Mouse (Mus musculus) CH12.LX (cell line): Measurements from ENCODE around the gene Slc2a10. TPM values are rescaled to one million over a fixed set of nuclear protein-coding genes. Genes with fewer than 3 reads are reported as not detected.

Experiments
- DNase-seq: peaks from one replicate; pipeline ENCODE4 v3.0.0-alpha.2; 2013; ENCODE audit errors: extremely low read depth
- H3K27ac ChIP-seq: 2 replicates; pipeline ENCODE4 v1.5.1; 2012; ENCODE audit warnings: low read depth, mild to moderate bottlenecking, control low read depth, moderate library complexity; ENCODE audit not compliant: insufficient read depth
- H3K27me3 ChIP-seq: replicated peaks from 2 replicates; pipeline ENCODE3; 2012; ENCODE audit warnings: inconsistent platforms
- H3K36me3 ChIP-seq, 2 experiments: replicated peaks in 1 of 2; 2 replicates each; pipeline versions ENCODE3 to v1.6.1; 2012; ENCODE audit warnings: inconsistent platforms in 1 of 2, low read length in 1 of 2, mild to moderate bottlenecking in 1 of 2, mixed read lengths in 1 of 2, moderate library complexity in 1 of 2; ENCODE audit not compliant: control insufficient read depth in 1 of 2, insufficient read depth in 1 of 2
- H3K4me1 ChIP-seq, 2 experiments: 2 replicates each; pipeline ENCODE4 v1.6.1; 2012; ENCODE audit warnings: inconsistent platforms in 1 of 2, moderate library complexity in 1 of 2; ENCODE audit not compliant: insufficient read depth in 2 of 2, control insufficient read depth in 1 of 2
- H3K4me2 ChIP-seq: 2 replicates; pipeline ENCODE4 v1.6.1; 2012; ENCODE audit warnings: low read depth, mild to moderate bottlenecking, control low read depth; ENCODE audit not compliant: poor library complexity, insufficient read depth, severe bottlenecking
- H3K4me3 ChIP-seq, 3 experiments: fragments of 150-350 bp in 1 of 3; sonication (generic) in 1 of 3; replicated peaks in 1 of 3; 2 replicates each; pipeline versions ENCODE3 to v1.5.1; 2011 to 2012; ENCODE audit warnings: low read depth in 2 of 3, low read length in 2 of 3, mild to moderate bottlenecking in 2 of 3, moderate library complexity in 2 of 3, control low read depth in 1 of 3, improper control_type of control experiment in 1 of 3, inconsistent platforms in 1 of 3, mixed read lengths in 1 of 3; ENCODE audit not compliant: poor library complexity in 1 of 3
- H3K79me2 ChIP-seq: replicated peaks from 2 replicates; pipeline ENCODE4 v1.6.1; 2012; ENCODE audit warnings: mild to moderate bottlenecking, moderate library complexity; ENCODE audit not compliant: control insufficient read depth, poor library complexity, insufficient read depth, severe bottlenecking; ENCODE audit errors: extremely low read depth
- H3K9ac ChIP-seq: 2 replicates; pipeline ENCODE4 v1.6.1; 2012; ENCODE audit warnings: low read depth, mild to moderate bottlenecking, control low read depth, moderate library complexity; ENCODE audit not compliant: insufficient read depth
- H3K9me3 ChIP-seq: replicated peaks from 2 replicates; pipeline ENCODE3; 2012; ENCODE audit warnings: low read length, inconsistent platforms, mixed read lengths
- CHD2 ChIP-seq: IDR thresholded peaks from 2 replicates; pipeline ENCODE4 v1.6.1; 2011; ENCODE audit warnings: low read length, improper control_type of control experiment
- ELF1 ChIP-seq: IDR thresholded peaks from 2 replicates; pipeline ENCODE4 v1.6.1; 2014; ENCODE audit warnings: low read depth, mild to moderate bottlenecking, inconsistent platforms, low read length, improper control_type of control experiment
- EP300 ChIP-seq: IDR thresholded peaks from 2 replicates; pipeline ENCODE4 v1.6.1; 2011; ENCODE audit warnings: low read length, improper control_type of control experiment
- JUND ChIP-seq: conservative IDR thresholded peaks from 2 replicates; pipeline ENCODE4 v1.6.1; 2011; ENCODE audit warnings: low read depth, low read length, improper control_type of control experiment
- KAT2A ChIP-seq: IDR thresholded peaks from 2 replicates; pipeline ENCODE4 v1.6.1; 2012; ENCODE audit warnings: low read length, improper control_type of control experiment, inconsistent platforms; ENCODE audit not compliant: insufficient replicate concordance
- MAFK ChIP-seq: IDR thresholded peaks from 2 replicates; pipeline ENCODE4 v1.6.1; 2011; ENCODE audit warnings: low read length, improper control_type of control experiment; ENCODE audit not compliant: insufficient replicate concordance
- MAX ChIP-seq: IDR thresholded peaks from 2 replicates; pipeline ENCODE4 v1.6.1; 2011; ENCODE audit warnings: low read length, improper control_type of control experiment
- MEF2A ChIP-seq: IDR thresholded peaks from 2 replicates; pipeline ENCODE4 v1.6.1; 2014; ENCODE audit warnings: low read depth, mild to moderate bottlenecking, inconsistent platforms, low read length, improper control_type of control experiment, borderline replicate concordance
- MXI1 ChIP-seq: IDR thresholded peaks from 2 replicates; pipeline ENCODE4 v1.6.1; 2011; ENCODE audit warnings: mild to moderate bottlenecking, low read depth, low read length, improper control_type of control experiment
- MYC ChIP-seq: IDR thresholded peaks from 2 replicates; pipeline ENCODE4 v1.6.1; 2011; ENCODE audit warnings: low read depth, mild to moderate bottlenecking, improper control_type of control experiment, low read length
- POLR2A ChIP-seq: IDR thresholded peaks from 2 replicates; pipeline ENCODE4 v1.6.1; 2011; ENCODE audit warnings: low read depth, mild to moderate bottlenecking, improper control_type of control experiment, low read length
- POLR2AphosphoS2 ChIP-seq: IDR thresholded peaks from 2 replicates; pipeline ENCODE4 v1.6.1; 2011; ENCODE audit warnings: low read depth, low read length, improper control_type of control experiment
- RAD21 ChIP-seq: IDR thresholded peaks from 2 replicates; pipeline ENCODE4 v1.6.1; 2011; ENCODE audit warnings: low read depth, mild to moderate bottlenecking, low read length, improper control_type of control experiment, moderate library complexity
- RCOR1 ChIP-seq: conservative IDR thresholded peaks from 2 replicates; pipeline ENCODE4 v1.6.1; 2012; ENCODE audit warnings: low read depth, mild to moderate bottlenecking, inconsistent platforms, low read length, improper control_type of control experiment
- SMC3 ChIP-seq: IDR thresholded peaks from 2 replicates; pipeline ENCODE4 v1.6.1; 2011; ENCODE audit warnings: low read depth, low read length, improper control_type of control experiment
- TBP ChIP-seq: conservative IDR thresholded peaks from 2 replicates; pipeline ENCODE4 v1.6.1; 2011; ENCODE audit warnings: low read depth, low read length, improper control_type of control experiment
- USF1 ChIP-seq: IDR thresholded peaks from 2 replicates; pipeline ENCODE4 v1.6.1; 2014; ENCODE audit warnings: low read depth, mild to moderate bottlenecking, inconsistent platforms, low read length, improper control_type of control experiment
- ZC3H11A ChIP-seq: IDR thresholded peaks from 2 replicates; pipeline ENCODE4 v1.6.1; 2012; ENCODE audit warnings: low read depth, mild to moderate bottlenecking, inconsistent platforms, low read length, improper control_type of control experiment
- ZKSCAN1 ChIP-seq: IDR thresholded peaks from 2 replicates; pipeline ENCODE4 v1.6.1; 2012; ENCODE audit warnings: low read depth, inconsistent platforms, low read length, improper control_type of control experiment, borderline replicate concordance
- ZMIZ1 ChIP-seq: IDR thresholded peaks from 2 replicates; pipeline ENCODE4 v1.6.1; 2012; ENCODE audit warnings: low read depth, mild to moderate bottlenecking, inconsistent platforms, low read length, improper control_type of control experiment
- ZNF384 ChIP-seq: IDR thresholded peaks from 2 replicates; pipeline ENCODE4 v1.6.1; 2012; ENCODE audit warnings: low read depth, low read length, improper control_type of control experiment, inconsistent platforms
- dilution Hi-C: fragments of 300-500 bp; cut with MboI; formaldehyde crosslinking; loops from 2 replicates; pipeline ENCODE4 v1.14.3; 2020; ENCODE audit warnings: low sequenced_read_pairs; ENCODE audit not compliant: extremely low pct_unique_long_range_greater_than_20kb, extremely low pct_ligation_motif_present
- in situ Hi-C: fragments of 300-500 bp; cut with MboI; formaldehyde crosslinking; loops from 3 replicates; pipeline ENCODE4 v1.14.3; 2019; ENCODE audit warnings: low sequenced_read_pairs, low pct_ligation_motif_present, low pct_unique_long_range_greater_than_20kb, mixed read lengths
- polyA plus RNA-seq: library from polyadenylated mRNA; unstranded; fragments of >175 nt; gene quantifications from 2 replicates; pipeline ENCODE4 v1.2.1, GENCODE M21; 2012; ENCODE audit warnings: low read depth; ENCODE audit not compliant: insufficient read length
- total RNA-seq, 2 experiments: library from RNA; depleted of rRNA; stranded (reverse); fragments of 300-350 nt in 1 of 2; fragments of >200 nt in 1 of 2; gene quantifications; 2 replicates each; pipeline ENCODE4 v1.2.3; 2012 to 2014

The Slc2a10 gene
- total and polyA plus RNA-seq, 3 experiments, result not detected

DNA sequence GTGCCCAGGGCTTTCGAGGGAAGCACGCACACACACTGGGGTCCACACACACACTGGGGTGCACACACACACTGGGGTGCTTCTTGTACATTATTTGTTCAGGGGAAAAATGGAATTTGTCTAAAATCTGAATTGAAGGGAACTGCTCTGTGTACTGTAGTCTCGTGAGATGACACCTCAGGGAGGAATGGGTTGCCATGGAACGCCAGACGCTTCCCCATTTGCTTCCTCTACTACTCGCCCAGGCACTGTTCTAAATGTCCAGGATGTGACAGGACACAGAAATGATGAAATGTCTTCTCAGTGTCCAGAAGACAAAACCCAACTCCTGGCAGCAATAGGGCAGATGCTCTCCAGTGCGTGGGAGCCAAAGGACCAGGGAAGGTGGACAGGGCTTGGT, 53.7 kb downstream of the Slc2a10 start:
- no peaks in the 10 kb centered on the region for H3K9me3 ChIP-seq
- no peak for DNase-seq
- in situ Hi-C loops, result no loop called here
- dilution Hi-C loops, result no loop called here
- TF ChIP-seq ZC3H11A (no peak), RCOR1 (no peak), SMC3 (no peak), ZNF384 (no peak), MXI1 (no peak), ZKSCAN1 (no peak), CHD2 (no peak), EP300 (no peak), MAX (no peak), ELF1 (no peak), POLR2AphosphoS2 (no peak), MYC (no peak), USF1 (no peak), TBP (no peak), KAT2A (no peak), POLR2A (no peak)
- TF ChIP-seq, all 38 proteins: peak for 0
- H3K27me3 ChIP-seq, result peaks cover 89% of the 10 kb centered on the region
- H3K4me2 ChIP-seq, result no peak overlapping the region
- H3K4me1 ChIP-seq, result no peaks in the 10 kb centered on the region
- H3K9ac ChIP-seq, result no peak overlapping the region
- no peaks in the 10 kb centered on the region for H3K79me2 ChIP-seq
- no peak overlapping the region for H3K4me3 ChIP-seq
- no peaks in the 10 kb centered on the region for H3K36me3 ChIP-seq
- no peak overlapping the region for H3K27ac ChIP-seq

DNA sequence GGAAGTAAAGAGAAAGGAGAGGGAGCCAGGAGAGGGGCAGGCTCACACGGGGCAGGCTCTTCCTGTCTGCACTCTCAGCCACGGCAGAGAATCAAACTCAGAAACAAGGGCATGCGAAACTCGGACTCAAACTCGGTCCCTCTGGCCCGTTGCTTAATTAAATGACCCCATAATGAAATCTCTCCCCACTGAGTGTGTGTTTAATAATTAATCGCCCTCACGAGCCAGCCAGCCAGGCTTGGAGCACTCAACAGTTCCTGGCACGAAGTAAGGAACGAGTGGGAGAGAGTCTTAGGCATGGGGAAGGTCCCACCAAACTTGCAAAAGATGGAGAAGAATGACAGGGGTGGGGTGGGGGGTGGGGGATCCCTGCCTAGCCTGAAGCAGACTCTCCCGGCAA, 55.3 kb downstream of the Slc2a10 start:
- Histone ChIP-seq H3K4me1 (no peaks in the 10 kb centered on the region), H3K27me3 (peaks cover 86% of the 10 kb centered on the region), H3K9ac (no peak overlapping the region), H3K4me2 (no peak overlapping the region), H3K9me3 (no peaks in the 10 kb centered on the region), H3K27ac (no peak overlapping the region), H3K36me3 (no peaks in the 10 kb centered on the region), H3K4me3 (no peak overlapping the region), H3K79me2 (no peaks in the 10 kb centered on the region)
- dilution Hi-C loops (no loop called here), in situ Hi-C loops (no loop called here)
- DNase-seq, result no peak
- TF ChIP-seq CHD2 (no peak), MEF2A (no peak), MAFK (no peak), RAD21 (no peak), JUND (no peak), ZMIZ1 (no peak), ZKSCAN1 (no peak)
